Mouse (Mus musculus) midbrain, embryonic 14.5 days (tissue): ENCODE results near the gene Hhat. TPM values are rescaled to one million over a fixed set of nuclear protein-coding genes. Genes with fewer than 3 reads are reported as not detected.

Experiments
- ATAC-seq: fragments of 200-750 bp; cut with Nextera tagmentation; 2 replicates; pipeline ENCODE4 v1.8.0; 2017; ENCODE audit warnings: moderate number of reproducible peaks, moderate library complexity; ENCODE audit not compliant: low FRiP score, low TSS enrichment
- DNase-seq: peaks from one replicate; pipeline ENCODE4 v3.0.0-alpha.2; 2015
- H3K27ac ChIP-seq: fragments of 300-500 bp; sonication (generic); replicated peaks from 2 replicates; pipeline ENCODE4 v1.5.1; 2014; ENCODE audit warnings: mild to moderate bottlenecking, low read depth, low read length, moderate library complexity
- H3K27me3 ChIP-seq: fragments of 300-500 bp; sonication (generic); 2 replicates; pipeline ENCODE4 v1.6.1; 2014; ENCODE audit warnings: low read length, control low read depth, mixed read lengths; ENCODE audit not compliant: control insufficient read depth, insufficient read depth
- H3K36me3 ChIP-seq: fragments of 300-500 bp; sonication (generic); 2 replicates; pipeline ENCODE4 v1.6.1; 2014; ENCODE audit warnings: low read length, control low read depth; ENCODE audit not compliant: control insufficient read depth, insufficient read depth
- H3K4me1 ChIP-seq: fragments of 300-500 bp; sonication (generic); 2 replicates; pipeline ENCODE4 v1.6.1; 2014; ENCODE audit warnings: mild to moderate bottlenecking, antibody characterized with exemption, low read length, control low read depth; ENCODE audit not compliant: control insufficient read depth, insufficient read depth
- H3K4me2 ChIP-seq: fragments of 300-500 bp; sonication (generic); 2 replicates; pipeline ENCODE4 v1.6.1; 2014; ENCODE audit warnings: mild to moderate bottlenecking, low read length, moderate library complexity
- H3K4me3 ChIP-seq: fragments of 300-500 bp; sonication (generic); replicated peaks from 2 replicates; pipeline ENCODE4 v1.5.1; 2014; ENCODE audit warnings: low read depth, low read length
- H3K9ac ChIP-seq: fragments of 300-500 bp; sonication (generic); replicated peaks from 2 replicates; pipeline ENCODE4 v1.6.1; 2014; ENCODE audit warnings: mild to moderate bottlenecking, low read length, moderate library complexity
- H3K9me3 ChIP-seq: fragments of 300-500 bp; sonication (generic); 2 replicates; pipeline ENCODE4 v1.6.1; 2016; ENCODE audit warnings: low read length, control low read depth, mixed read lengths; ENCODE audit not compliant: control insufficient read depth
- WGBS: fragments of 180-500 bp; shearing (Covaris S2); extraction: QIAGEN DNeasy Blood & Tissue Kit; methylation state at CpG from one replicate; pipeline ENCODE4 v1.1.7; 2014; 5-methylcytosine and 5-hydroxymethylcytosine counted together
- polyA plus RNA-seq: library from polyadenylated mRNA; unstranded; fragments of >200 nt; fragmentation: Nextera tagmentation; extraction: Ambion mirVana; gene quantifications from 2 replicates; pipeline ENCODE4 v1.2.1, GENCODE M21; 2014

Hhat gene
- polyA plus RNA-seq, 1 experiment from 2014 or later, result 4.5 TPM

DNA sequence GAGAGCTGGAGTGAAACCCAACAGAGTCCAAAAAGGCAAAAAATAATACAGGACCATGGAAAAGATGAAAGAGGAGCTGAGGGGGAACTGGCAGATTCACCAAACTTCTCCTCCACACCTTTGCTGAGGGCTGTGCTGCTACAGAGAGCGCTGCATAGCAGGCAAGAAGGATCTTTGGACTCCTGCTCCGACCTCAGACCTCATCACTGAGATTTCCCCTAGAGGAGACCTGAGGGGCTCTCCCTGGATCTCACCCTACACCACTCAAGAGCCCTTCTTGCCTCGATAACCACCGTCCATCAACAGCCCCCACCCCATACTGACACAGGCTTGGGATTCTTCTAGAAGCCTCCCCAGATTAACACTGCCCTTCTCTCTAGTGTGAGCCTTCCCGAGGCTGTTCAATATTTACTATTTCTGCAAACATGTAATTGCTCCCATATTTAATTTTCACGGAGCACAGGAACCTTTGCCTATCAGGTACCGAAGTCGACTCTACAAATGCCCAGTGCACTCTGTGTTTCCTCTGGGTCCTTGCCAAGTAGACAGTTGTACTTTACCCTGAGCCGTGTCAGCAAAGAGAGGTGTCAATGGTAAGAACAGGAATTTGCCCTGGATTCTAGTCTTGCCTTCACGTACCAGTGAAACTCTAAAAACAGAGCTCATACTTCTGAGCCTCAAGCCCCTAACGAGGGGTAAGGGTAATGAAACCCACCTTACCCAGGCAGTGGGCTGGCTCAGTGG is 158.9 kb downstream of the Hhat start:
- Histone ChIP-seq H3K9me3 (no peaks in the 10 kb centered on the region), H3K4me2 (no peak overlapping the region), H3K36me3 (no peaks in the 10 kb centered on the region), H3K4me3 (no peak overlapping the region), H3K27me3 (no peaks in the 10 kb centered on the region), H3K4me1 (peaks cover 4% of the 10 kb centered on the region; the same call in 1 of the 2 replicates), H3K27ac (no peak overlapping the region), H3K9ac (no peak overlapping the region)
- 84% methylated on average over 11 of the region's 11 CpGs for WGBS
- ATAC-seq (no peak), DNase-seq (no peak)

DNA sequence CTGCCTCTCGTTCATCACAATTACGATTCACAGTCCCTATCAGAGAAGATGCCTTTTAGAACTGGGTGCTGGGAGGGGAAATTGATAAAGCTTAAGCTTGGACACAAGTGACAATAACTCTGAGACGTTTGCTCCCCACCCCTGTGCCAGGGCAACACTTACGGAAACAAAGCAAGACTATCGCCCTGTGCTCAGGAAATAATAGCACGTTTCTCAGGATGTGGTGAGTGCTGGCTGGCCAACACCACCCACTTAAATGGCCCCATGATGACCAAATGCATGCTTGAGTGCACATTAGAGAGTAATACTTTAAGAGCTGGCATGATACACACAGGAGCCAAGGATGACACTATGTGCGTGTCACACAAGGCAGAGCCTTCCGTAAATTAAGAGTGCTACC is 164.1 kb downstream of the Hhat start:
- DNase-seq (no peak), ATAC-seq (no peak)
- 90% methylated on average over 8 of the region's 8 CpGs for WGBS
- no peak overlapping the region for H3K4me3 ChIP-seq
- H3K4me1 ChIP-seq, result 0 out of 2 replicates have a peak, but pooled peaks cover 3% of the 10 kb centered on the region
- no peaks in the 10 kb centered on the region for H3K36me3 ChIP-seq
- no peak overlapping the region for H3K27ac ChIP-seq
- H3K27me3 ChIP-seq, result no peaks in the 10 kb centered on the region
- H3K9ac ChIP-seq, result no peak overlapping the region
- no peak overlapping the region for H3K4me2 ChIP-seq
- H3K9me3 ChIP-seq, result no peaks in the 10 kb centered on the region

DNA sequence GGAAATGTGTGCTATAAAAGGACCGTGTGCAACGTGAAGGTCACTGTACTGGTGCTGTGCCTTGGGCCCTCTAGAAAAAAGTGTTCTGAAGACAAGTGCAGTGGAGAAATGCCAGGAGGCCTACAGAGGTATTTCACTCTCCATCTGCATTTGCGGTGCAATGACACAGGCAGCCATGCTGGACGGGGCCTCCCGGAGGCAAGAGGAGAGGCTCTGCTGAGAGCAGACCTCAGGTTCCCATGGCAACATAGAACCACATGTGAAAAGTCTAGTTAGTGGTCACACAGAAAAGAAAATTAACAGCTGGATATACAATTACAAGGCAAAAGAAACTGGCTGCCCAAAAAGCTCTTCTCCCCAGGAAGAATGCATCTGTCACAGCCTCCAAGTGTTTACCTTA is 166.6 kb downstream of the Hhat start:
- no peak overlapping the region for H3K4me2 ChIP-seq
- 48% methylated on average over 5 of the region's 5 CpGs for WGBS
- H3K27me3 ChIP-seq, result no peaks in the 10 kb centered on the region
- 0 out of 2 replicates have a peak, but pooled peaks cover 3% of the 10 kb centered on the region for H3K4me1 ChIP-seq
- H3K9me3 ChIP-seq, result no peaks in the 10 kb centered on the region
- H3K4me3 ChIP-seq, result no peak overlapping the region
- H3K36me3 ChIP-seq, result no peaks in the 10 kb centered on the region
- H3K27ac ChIP-seq, result no peak overlapping the region
- ATAC-seq (no peak), DNase-seq (peak; percentile 45)
- no peak overlapping the region for H3K9ac ChIP-seq

DNA sequence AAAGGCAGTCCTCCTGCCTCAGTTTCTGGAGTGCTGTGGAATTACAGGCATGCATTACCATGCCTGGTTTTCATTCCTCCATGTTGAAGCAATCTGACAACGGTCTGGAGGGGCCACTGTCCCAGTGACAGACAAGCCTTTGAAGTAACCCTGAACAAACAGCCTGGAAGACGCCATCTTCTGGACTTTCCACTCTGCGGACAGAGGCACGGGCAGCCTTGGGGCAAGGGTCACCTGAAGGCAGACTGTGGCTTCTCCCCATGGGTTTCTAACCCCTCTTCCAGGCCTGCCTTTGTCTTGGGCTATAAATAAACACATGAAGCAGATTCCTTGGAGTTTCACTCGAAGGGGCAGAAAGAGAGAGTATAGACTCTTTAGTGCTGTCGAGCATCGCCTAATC is 167.5 kb downstream of the Hhat start:
- Histone ChIP-seq H3K9me3 (no peaks in the 10 kb centered on the region), H3K27ac (no peak overlapping the region), H3K36me3 (no peaks in the 10 kb centered on the region), H3K4me3 (no peak overlapping the region), H3K9ac (no peak overlapping the region), H3K4me2 (no peak overlapping the region), H3K27me3 (no peaks in the 10 kb centered on the region), H3K4me1 (0 out of 2 replicates have a peak, but pooled peaks cover 3% of the 10 kb centered on the region)
- ATAC-seq, result no peak
- 56% methylated on average over 7 of the region's 7 CpGs for WGBS
- DNase-seq, result no peak

DNA sequence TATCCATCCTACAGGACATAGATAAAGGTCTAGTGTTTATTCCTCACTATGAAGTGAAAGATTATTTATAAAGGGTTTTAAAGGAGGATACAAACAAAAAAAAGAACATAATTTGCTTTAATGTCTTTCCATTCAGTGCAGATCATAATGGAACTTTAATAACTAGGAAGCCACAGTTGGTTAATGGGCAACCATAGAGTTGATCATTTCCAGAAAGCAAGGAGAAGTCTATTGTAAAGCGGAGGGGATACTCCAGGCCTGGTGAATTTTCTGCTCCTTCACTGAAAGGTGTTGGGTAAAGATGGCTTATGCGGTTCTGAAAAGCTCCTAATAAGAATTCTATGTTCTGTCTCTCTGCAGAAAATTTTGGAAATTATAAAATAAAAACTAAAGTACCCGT is 169.8 kb downstream of the Hhat start:
- H3K9me3 ChIP-seq, result no peaks in the 10 kb centered on the region
- DNase-seq (no peak), ATAC-seq (no peak)
- no peak overlapping the region for H3K9ac ChIP-seq
- 95% methylated on average over 3 of the region's 3 CpGs for WGBS
- no peaks in the 10 kb centered on the region for H3K36me3 ChIP-seq
- H3K4me3 ChIP-seq, result no peak overlapping the region
- no peak overlapping the region for H3K4me2 ChIP-seq
- no peaks in the 10 kb centered on the region for H3K27me3 ChIP-seq
- H3K27ac ChIP-seq, result no peak overlapping the region
- 0 out of 2 replicates have a peak, but pooled peaks cover 3% of the 10 kb centered on the region for H3K4me1 ChIP-seq

DNA sequence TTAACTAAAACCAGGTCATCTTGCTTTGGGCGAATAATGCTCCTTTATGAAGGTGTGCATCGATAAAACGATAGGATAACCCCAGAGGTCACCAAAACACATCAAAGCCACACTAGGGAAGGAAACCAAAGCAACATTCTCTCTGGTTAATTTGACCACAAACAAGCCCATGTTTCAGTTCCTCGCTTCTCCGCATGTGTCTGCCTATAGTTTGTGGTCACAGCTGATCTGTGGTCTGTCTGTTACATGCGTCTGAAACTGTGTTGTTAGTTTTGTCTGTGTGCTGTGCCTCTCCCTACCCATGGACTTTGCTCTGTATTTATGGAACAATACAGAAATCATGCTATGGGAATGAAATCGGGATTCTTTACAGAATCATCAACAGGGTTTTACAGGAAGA is 171.3 kb downstream of the Hhat start:
- Histone ChIP-seq H3K27ac (no peak overlapping the region), H3K27me3 (no peaks in the 10 kb centered on the region), H3K4me2 (no peak overlapping the region), H3K4me1 (0 out of 2 replicates have a peak, but pooled peaks cover 3% of the 10 kb centered on the region), H3K4me3 (no peak overlapping the region), H3K9ac (no peak overlapping the region), H3K9me3 (no peaks in the 10 kb centered on the region), H3K36me3 (no peaks in the 10 kb centered on the region)
- no peak for ATAC-seq
- no peak for DNase-seq
- WGBS, result 89% methylated on average over 7 of the region's 7 CpGs

DNA sequence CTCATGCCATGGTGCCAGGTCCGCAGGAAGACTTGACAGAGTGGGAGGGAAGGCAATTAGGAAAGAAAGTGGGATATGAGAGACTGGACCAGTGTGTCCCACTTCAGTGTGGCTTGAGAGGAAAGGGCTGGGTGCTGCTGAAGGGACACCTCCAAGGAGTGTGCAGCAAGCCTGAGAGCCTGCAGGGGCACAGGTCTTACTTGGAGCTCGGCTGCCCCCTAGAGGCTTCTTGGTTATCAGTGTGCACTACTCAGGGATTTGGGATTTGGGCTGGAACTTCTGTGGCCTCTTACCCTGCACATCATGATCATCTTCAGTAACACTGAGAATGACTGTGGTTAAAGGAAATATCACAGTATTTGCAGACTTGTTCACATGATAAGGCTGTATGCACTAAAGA is 172.6 kb downstream of the Hhat start:
- H3K4me2 ChIP-seq, result no peak overlapping the region
- H3K36me3 ChIP-seq, result no peaks in the 10 kb centered on the region
- no peak overlapping the region for H3K4me3 ChIP-seq
- H3K27me3 ChIP-seq, result no peaks in the 10 kb centered on the region
- no peaks in the 10 kb centered on the region for H3K4me1 ChIP-seq
- H3K9ac ChIP-seq, result no peak overlapping the region
- DNase-seq (peak; percentile 93), ATAC-seq (peak; percentile 58; the same call in 1 of the 2 replicates)
- H3K27ac ChIP-seq, result no peak overlapping the region
- H3K9me3 ChIP-seq, result no peaks in the 10 kb centered on the region
- 48% methylated on average over 2 of the region's 2 CpGs for WGBS

DNA sequence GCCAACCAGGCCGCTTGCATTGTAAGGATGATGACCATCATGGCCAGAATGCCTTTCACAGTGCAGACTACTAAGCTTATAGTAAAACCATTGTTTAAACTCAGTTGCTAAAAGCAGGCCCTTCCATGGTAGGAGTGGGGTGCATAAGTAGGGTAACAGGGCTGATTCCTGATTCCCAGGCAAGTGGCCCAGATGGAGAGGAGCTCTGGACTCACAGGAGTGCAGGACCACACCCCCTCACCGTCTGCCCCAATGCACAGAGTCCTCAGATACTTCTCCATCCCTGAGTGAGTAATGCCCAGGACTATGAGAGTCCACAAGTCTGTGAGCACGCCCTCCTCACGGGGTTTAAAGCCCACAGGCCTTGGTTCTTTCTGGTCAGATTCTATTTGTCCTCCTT is 175.6 kb downstream of the Hhat start:
- 71% methylated on average over 4 of the region's 4 CpGs for WGBS
- Histone ChIP-seq H3K36me3 (no peaks in the 10 kb centered on the region), H3K27me3 (no peaks in the 10 kb centered on the region), H3K9ac (no peak overlapping the region), H3K9me3 (no peaks in the 10 kb centered on the region), H3K4me3 (no peak overlapping the region), H3K4me2 (no peak overlapping the region), H3K4me1 (no peaks in the 10 kb centered on the region), H3K27ac (no peak overlapping the region)
- DNase-seq (no peak), ATAC-seq (no peak)

DNA sequence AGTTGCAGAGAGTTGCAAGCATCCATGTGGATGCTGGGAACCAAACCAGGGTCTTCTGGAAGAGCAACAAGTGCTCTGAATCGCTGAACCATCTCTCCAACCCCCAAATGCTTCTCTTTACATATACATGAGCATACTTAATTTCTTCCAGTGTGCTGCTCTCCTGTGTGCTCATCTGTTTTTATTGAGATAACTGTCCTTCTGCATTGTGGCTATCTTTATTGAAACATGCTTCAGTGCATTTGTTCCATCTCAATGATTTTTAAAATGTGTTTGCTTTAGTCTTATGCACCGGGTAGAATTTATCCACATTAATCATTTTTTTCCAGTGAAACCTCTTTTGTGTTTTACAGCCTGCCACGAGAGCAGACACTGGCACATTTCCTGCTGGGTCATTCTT is 177.5 kb downstream of the Hhat start:
- no peak for DNase-seq
- Histone ChIP-seq H3K36me3 (no peaks in the 10 kb centered on the region), H3K4me1 (no peaks in the 10 kb centered on the region), H3K9ac (no peak overlapping the region), H3K9me3 (no peaks in the 10 kb centered on the region), H3K27me3 (no peaks in the 10 kb centered on the region), H3K4me3 (no peak overlapping the region), H3K4me2 (no peak overlapping the region), H3K27ac (no peak overlapping the region)
- ATAC-seq, result no peak
- WGBS, result 71% methylated on average over 3 of the region's 3 CpGs
